Mouse (Mus musculus) heart, adult 2 months (tissue): ENCODE measurements around the gene Stoml3. TPM values are rescaled to one million over a fixed set of nuclear protein-coding genes. Genes with fewer than 3 reads are reported as not detected.

Experiments used
- DNase-seq, 2 experiments: peaks; one replicate each; pipeline ENCODE4 v3.0.0; 2021
- H3K27ac ChIP-seq: fragments of 200-600 bp; 2 replicates; pipeline ENCODE4 v1.8.1; 2022
- H3K27me3 ChIP-seq: fragments of 200-500 bp; 2 replicates; pipeline ENCODE4 v1.6.1; 2012; ENCODE audit warnings: mild to moderate bottlenecking, low read length, inconsistent platforms, mixed read lengths; ENCODE audit not compliant: control insufficient read depth, insufficient read depth
- H3K36me3 ChIP-seq: fragments of 200-500 bp; 2 replicates; pipeline ENCODE4 v1.6.1; 2012; ENCODE audit warnings: low read length, inconsistent platforms; ENCODE audit not compliant: control insufficient read depth, insufficient read depth
- H3K4me1 ChIP-seq: fragments of 200-500 bp; 2 replicates; pipeline ENCODE4 v1.6.1; 2011; ENCODE audit warnings: low read length; ENCODE audit not compliant: control insufficient read depth, insufficient read depth
- H3K4me3 ChIP-seq: fragments of 200-600 bp; 2 replicates; pipeline ENCODE4 v1.8.1; 2022
- H3K79me2 ChIP-seq: fragments of 200-500 bp; replicated peaks from 2 replicates; pipeline ENCODE4 v1.6.1; 2012; ENCODE audit warnings: mild to moderate bottlenecking, inconsistent platforms, low read length, moderate library complexity, mixed read lengths; ENCODE audit not compliant: control insufficient read depth, insufficient read depth
- H3K9ac ChIP-seq: fragments of 200-500 bp; 2 replicates; pipeline ENCODE4 v1.6.1; 2012; ENCODE audit warnings: low read depth, mild to moderate bottlenecking, control low read depth, inconsistent platforms, low read length, mixed read lengths
- CTCF ChIP-seq: fragments of 200-600 bp; IDR thresholded peaks from 2 replicates; pipeline ENCODE4 v1.8.1; 2022; ENCODE audit warnings: antibody characterized with exemption, mild to moderate bottlenecking, moderate library complexity
- EP300 ChIP-seq: fragments of 200-500 bp; IDR thresholded peaks from 2 replicates; pipeline ENCODE4 v1.6.1; 2011; ENCODE audit warnings: low read depth, low read length, control low read depth; ENCODE audit not compliant: insufficient read depth
- POLR2A ChIP-seq: fragments of 200-500 bp; IDR thresholded peaks from 2 replicates; pipeline ENCODE4 v1.6.1; 2011; ENCODE audit warnings: mild to moderate bottlenecking, low read depth, low read length, control low read depth; ENCODE audit not compliant: insufficient read depth
- WGBS: fragments of 180-500 bp; shearing (Covaris S2); methylation state at CpG from one replicate; pipeline ENCODE4 v1.1.7; 2018; 5-methylcytosine and 5-hydroxymethylcytosine counted together
- intact Hi-C: fragments of 180-260 bp; cut with DNase I; formaldehyde crosslinking; loops from one replicate; pipeline ENCODE4 v1.15.1; 2025
- polyA plus RNA-seq: library from polyadenylated mRNA; depleted of rRNA; stranded (reverse); fragments of >200 nt; gene quantifications from 2 replicates; pipeline ENCODE4 v1.2.3, GENCODE M21; 2012
- total RNA-seq, 2 experiments: library from RNA; stranded (reverse); gene quantifications; 2 replicates each; pipeline ENCODE4 v1.2.3; 2021

Stoml3 gene
- total and polyA plus RNA-seq, 3 experiments: not detected

- intact Hi-C loops: no loop called here
Observed at GRCm38 (mm10) chr3:53453346-53453745, 35.1 kb upstream of the Stoml3 start.

DNA sequence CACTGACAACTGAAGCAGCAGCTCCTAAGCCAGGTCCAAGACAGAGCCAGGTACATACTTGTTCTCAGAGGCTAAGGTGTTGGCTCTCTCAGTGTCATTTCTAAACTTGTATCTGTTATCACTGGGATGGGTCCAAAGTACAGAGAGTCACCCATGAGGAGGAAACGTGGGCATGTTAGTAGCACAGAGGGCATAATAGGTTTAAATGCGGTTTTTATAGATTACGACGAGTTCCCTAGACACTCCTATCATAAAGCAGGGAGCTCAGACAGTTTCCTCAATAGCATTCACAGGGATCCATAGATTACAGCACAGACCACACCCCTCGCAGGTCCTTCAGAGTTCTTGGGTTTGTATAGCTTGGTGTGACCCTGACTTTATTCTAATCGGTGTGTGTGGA lies 34.4 kb upstream of the Stoml3 start:
- no peaks in the 10 kb centered on the region for H3K36me3 ChIP-seq
- H3K4me1 ChIP-seq: no peaks in the 10 kb centered on the region
- H3K4me3 ChIP-seq: no peak overlapping the region
- no peaks in the 10 kb centered on the region for H3K79me2 ChIP-seq
- TF ChIP-seq EP300 (no peak), POLR2A (no peak), CTCF (no peak)
- intact Hi-C loops: no loop called here
- no peaks in the 10 kb centered on the region for H3K27me3 ChIP-seq
- 85% methylated on average over 6 of the region's 6 CpGs for WGBS
- DNase-seq: peak in 1 of 2 experiments; percentile 2
- H3K27ac ChIP-seq: no peak overlapping the region
- no peak overlapping the region for H3K9ac ChIP-seq

More at GRCm38 (mm10) chr3:53453346-53453745, 35.1 kb upstream of the Stoml3 start:
- H3K4me3 ChIP-seq: no peak overlapping the region
- no peaks in the 10 kb centered on the region for H3K4me1 ChIP-seq
- peak in 1 of 2 experiments; percentile 1 for DNase-seq
- no peak overlapping the region for H3K27ac ChIP-seq
- H3K79me2 ChIP-seq: no peaks in the 10 kb centered on the region
- no peaks in the 10 kb centered on the region for H3K27me3 ChIP-seq
- TF ChIP-seq CTCF: no peak
- no peak for TF ChIP-seq EP300
- no peak for TF ChIP-seq POLR2A
- no peaks in the 10 kb centered on the region for H3K36me3 ChIP-seq
- H3K9ac ChIP-seq: no peak overlapping the region
- WGBS: 88% methylated on average over 7 of the region's 7 CpGs

DNA sequence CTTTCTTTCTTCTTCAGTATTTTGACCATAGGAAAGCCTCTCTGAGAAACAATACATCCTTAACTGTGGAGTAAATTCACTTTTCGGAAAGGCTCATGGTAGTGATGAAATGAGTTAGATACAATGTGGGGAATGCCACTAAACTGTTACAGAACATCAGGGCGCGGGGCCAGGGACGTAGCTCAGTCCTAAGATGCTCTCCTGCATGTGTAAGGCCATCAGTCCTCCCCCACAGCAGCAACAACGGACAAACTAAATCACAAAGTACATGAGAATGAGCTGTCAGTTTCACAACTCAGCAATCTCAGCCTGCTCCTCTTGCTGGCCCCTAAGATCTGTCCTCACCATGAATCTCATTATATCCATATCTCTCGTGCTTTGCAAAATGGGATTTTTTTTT lies 33.9 kb upstream of the Stoml3 start:
- Histone ChIP-seq H3K4me3 (no peak overlapping the region), H3K9ac (no peak overlapping the region), H3K27me3 (no peaks in the 10 kb centered on the region), H3K36me3 (no peaks in the 10 kb centered on the region), H3K4me1 (no peaks in the 10 kb centered on the region), H3K27ac (no peak overlapping the region), H3K79me2 (no peaks in the 10 kb centered on the region)
- WGBS: 82% methylated on average over 6 of the region's 6 CpGs
- intact Hi-C loops: no loop called here
- peak in 1 of 2 experiments; percentile 4 for DNase-seq
- TF ChIP-seq EP300 (no peak), CTCF (no peak), POLR2A (no peak)

- intact Hi-C loops: no loop called here
- TF ChIP-seq POLR2A: no peak
- no peak for TF ChIP-seq CTCF
- no peak for TF ChIP-seq EP300
- Histone ChIP-seq H3K36me3 (no peaks in the 10 kb centered on the region), H3K79me2 (no peaks in the 10 kb centered on the region), H3K9ac (no peak overlapping the region), H3K27ac (no peak overlapping the region), H3K4me1 (no peaks in the 10 kb centered on the region), H3K4me3 (no peak overlapping the region), H3K27me3 (no peaks in the 10 kb centered on the region)
- 77% methylated on average over 7 of the region's 7 CpGs for whole genome bisulfite sequencing
- DNase-seq: peak in 1 of 2 experiments; percentile 11
Observed at GRCm38 (mm10) chr3:53454984-53455383, 33.5 kb upstream of the Stoml3 start.

GRCm38 (mm10) chr3:53457750-53458149 lies 30.7 kb upstream of the Stoml3 start:
- Histone ChIP-seq H3K27ac (no peak overlapping the region), H3K36me3 (peaks cover 8% of the 10 kb centered on the region), H3K4me1 (peaks cover 1% of the 10 kb centered on the region; the same call in 1 of the 2 replicates), H3K4me3 (no peak overlapping the region), H3K9ac (no peak overlapping the region), H3K79me2 (peaks cover 2% of the 10 kb centered on the region; the same call in 1 of the 2 replicates), H3K27me3 (no peaks in the 10 kb centered on the region)
- intact Hi-C loops: no loop called here
- WGBS: 80% methylated on average over 5 of the region's 5 CpGs
- DNase-seq: no peak
- TF ChIP-seq EP300 (no peak), POLR2A (no peak), CTCF (no peak)

- WGBS: 37% methylated on average over 9 of the region's 9 CpGs
Observed at GRCm38 (mm10) chr3:53460106-53460505, 28.3 kb upstream of the Stoml3 start.

DNA sequence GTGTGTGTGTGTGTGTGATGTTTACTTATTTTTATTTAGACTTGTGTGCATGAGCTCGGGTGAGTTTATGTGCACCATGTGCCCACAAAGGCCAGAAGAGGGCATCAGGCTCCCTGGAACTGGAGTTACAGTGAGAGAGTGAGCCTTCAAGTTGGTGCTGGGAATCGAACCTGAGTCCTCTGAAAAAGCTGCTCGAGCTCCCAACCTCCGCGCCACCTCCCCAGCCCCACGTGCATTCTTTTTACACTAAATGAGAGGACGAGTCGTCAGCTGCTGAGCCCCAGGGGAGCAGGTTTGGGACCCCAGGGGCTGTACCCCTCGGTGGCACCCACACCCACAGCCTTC lies 25.8 kb upstream of the Stoml3 start:
- no peak for DNase-seq
- TF ChIP-seq CTCF: no peak
- no peak for TF ChIP-seq POLR2A
- TF ChIP-seq EP300: no peak
- Histone ChIP-seq H3K4me3 (peak overlapping the region; percentile 99), H3K27me3 (no peaks in the 10 kb centered on the region), H3K36me3 (peaks cover 23% of the 10 kb centered on the region), H3K79me2 (peaks cover 9% of the 10 kb centered on the region), H3K4me1 (peaks cover 1% of the 10 kb centered on the region; the same call in 1 of the 2 replicates), H3K9ac (peak overlapping the region; percentile 91), H3K27ac (peak overlapping the region; percentile 99)
- intact Hi-C loops: loop anchor here (5.0 to 10.0 kb wide), 4 partner anchors 400 to 1908 kb away; partner anchors contain the start of genes Cog6 and Ufm1
- WGBS: 5% methylated on average over 9 of the region's 9 CpGs

More at GRCm38 (mm10) chr3:53460106-53460505, 28.3 kb upstream of the Stoml3 start:
- intact Hi-C loops: loop anchor here (5.0 to 10.0 kb wide), 4 partner anchors 402 to 1905 kb away; partner anchors contain the start of genes Cog6 and Ufm1
- no peak overlapping the region for H3K27ac ChIP-seq
- peaks cover 1% of the 10 kb centered on the region; the same call in 1 of the 2 replicates for H3K4me1 ChIP-seq
- no peak for TF ChIP-seq EP300
- no peak for TF ChIP-seq POLR2A
- no peak for TF ChIP-seq CTCF
- H3K4me3 ChIP-seq: no peak overlapping the region
- peaks cover 8% of the 10 kb centered on the region for H3K36me3 ChIP-seq
- DNase-seq: peak in 1 of 2 experiments; percentile 33
- H3K9ac ChIP-seq: no peak overlapping the region
- no peaks in the 10 kb centered on the region for H3K27me3 ChIP-seq
- peaks cover 8% of the 10 kb centered on the region for H3K79me2 ChIP-seq
